Mouse (Mus musculus): Measurements from ENCODE around the gene Mgat2.

Gene Mgat2

GRCm38 (mm10) chr12:69214393-69214792, 30.4 kb downstream of the Mgat2 start:
- peak; percentile 49 for DNase-seq

GRCm38 (mm10) chr12:69215000-69215785, 31.2 kb downstream of the Mgat2 start:
- peak; percentile 95 for DNase-seq

- DNase-seq, result no peak
Measured at GRCm38 (mm10) chr12:69216587-69216986, 32.6 kb downstream of the Mgat2 start.

GRCm38 (mm10) chr12:69220613-69221277, 36.8 kb downstream of the Mgat2 start:
- peak; percentile 57 for DNase-seq

- peak; percentile 99 for DNase-seq
Measured at GRCm38 (mm10) chr12:69227776-69228466, 44.0 kb downstream of the Mgat2 start, which contains the start of gene Pole2. Gene Pole2, minus strand, starts transcription at chr12:69228195.

- no peak for DNase-seq
Measured at GRCm38 (mm10) chr12:69229251-69229650, 45.3 kb downstream of the Mgat2 start.

- DNase-seq, result no peak
Measured at GRCm38 (mm10) chr12:69235782-69236181, 51.8 kb downstream of the Mgat2 start.

Data from heart, adult 11 months (tissue).